Mouse (Mus musculus) midbrain, embryonic 16.5 days (tissue): ENCODE data around the gene Pamr1. TPM values are rescaled to one million over a fixed set of nuclear protein-coding genes. Genes with fewer than 3 reads are reported as not detected.
A peak's percentile ranks its signal among the peaks of the same experiment; 100 is the strongest.

Source experiments
- ATAC-seq: fragments of 200-750 bp; cut with Nextera tagmentation; 2 replicates; pipeline ENCODE4 v1.8.0; 2017; ENCODE audit warnings: moderate TSS enrichment
- H3K27ac ChIP-seq: fragments of 300-500 bp; sonication (generic); 2 replicates; pipeline ENCODE4 v1.5.1; 2014; ENCODE audit warnings: mild to moderate bottlenecking, low read length, mixed read lengths
- H3K27me3 ChIP-seq: fragments of 300-500 bp; sonication (generic); 2 replicates; pipeline ENCODE4 v1.6.1; 2014; ENCODE audit warnings: low read depth, low read length, mixed read lengths; ENCODE audit not compliant: control insufficient read depth, insufficient read depth
- H3K36me3 ChIP-seq: fragments of 300-500 bp; sonication (generic); 2 replicates; pipeline ENCODE4 v1.6.1; 2014; ENCODE audit warnings: mild to moderate bottlenecking, low read length, moderate library complexity, mixed read lengths; ENCODE audit not compliant: control insufficient read depth, insufficient read depth
- H3K4me1 ChIP-seq: fragments of 300-500 bp; sonication (generic); 2 replicates; pipeline ENCODE4 v1.6.1; 2014; ENCODE audit warnings: mild to moderate bottlenecking, low read length, mixed read lengths; ENCODE audit not compliant: control insufficient read depth, insufficient read depth
- H3K4me2 ChIP-seq: fragments of 300-500 bp; sonication (generic); 2 replicates; pipeline ENCODE4 v1.6.1; 2014; ENCODE audit warnings: mild to moderate bottlenecking, low read length, mixed read lengths
- H3K4me3 ChIP-seq: fragments of 300-500 bp; sonication (generic); 2 replicates; pipeline ENCODE4 v1.5.1; 2014; ENCODE audit warnings: low read depth, mild to moderate bottlenecking, low read length, moderate library complexity, mixed read lengths
- H3K9ac ChIP-seq: fragments of 300-500 bp; sonication (generic); 2 replicates; pipeline ENCODE4 v1.6.1; 2014; ENCODE audit warnings: low read depth, low read length, mixed read lengths
- H3K9me3 ChIP-seq: fragments of 300-500 bp; sonication (generic); replicated peaks from 2 replicates; pipeline ENCODE4 v1.6.1; 2014; ENCODE audit warnings: mild to moderate bottlenecking, low read length, mixed read lengths; ENCODE audit not compliant: control insufficient read depth, poor library complexity, severe bottlenecking
- WGBS: fragments of 180-500 bp; shearing (Covaris S2); extraction: QIAGEN DNeasy Blood & Tissue Kit; methylation state at CpG from one replicate; pipeline ENCODE4 v1.1.7; 2014; 5-methylcytosine and 5-hydroxymethylcytosine counted together
- polyA plus RNA-seq: library from polyadenylated mRNA; unstranded; fragments of >200 nt; fragmentation: Nextera tagmentation; extraction: Ambion mirVana; gene quantifications from 2 replicates; pipeline ENCODE4 v1.2.1, GENCODE M21; 2015

Gene Pamr1
- polyA plus RNA-seq, 1 experiment from 2014 or later: 8.4 TPM

GRCm38 (mm10) chr2:102543961-102544719, 5.7 kb upstream of the Pamr1 start:
- WGBS: 35% methylated on average over 6 of the region's 6 CpGs
- Histone ChIP-seq H3K27me3 (no peaks in the 10 kb centered on the region), H3K36me3 (no peaks in the 10 kb centered on the region), H3K4me3 (no peak overlapping the region), H3K4me1 (no peaks in the 10 kb centered on the region), H3K27ac (no peak overlapping the region), H3K9me3 (no peaks in the 10 kb centered on the region), H3K4me2 (no peak overlapping the region), H3K9ac (no peak overlapping the region)
- no peak for ATAC-seq

- H3K4me1 ChIP-seq: peaks cover 8% of the 10 kb centered on the region
- WGBS: 63% methylated on average over 6 of the region's 6 CpGs
- no peak overlapping the region; the same call in 1 of the 2 replicates for H3K4me2 ChIP-seq
- H3K9me3 ChIP-seq: no peaks in the 10 kb centered on the region
- no peaks in the 10 kb centered on the region for H3K27me3 ChIP-seq
- H3K27ac ChIP-seq: no peak overlapping the region
- ATAC-seq: no peak
- no peak overlapping the region for H3K4me3 ChIP-seq
- no peak overlapping the region for H3K9ac ChIP-seq
- no peaks in the 10 kb centered on the region for H3K36me3 ChIP-seq
Measured at GRCm38 (mm10) chr2:102550910-102551582, 1.2 kb downstream of the Pamr1 start.

GRCm38 (mm10) chr2:102551594-102551993, 1.8 kb downstream of the Pamr1 start:
- no peak overlapping the region for H3K4me2 ChIP-seq

GRCm38 (mm10) chr2:102552095-102552537, 2.3 kb downstream of the Pamr1 start:
- 71% methylated on average over 5 of the region's 5 CpGs for WGBS

More at GRCm38 (mm10) chr2:102551594-102551993, 1.8 kb downstream of the Pamr1 start:
- H3K9me3 ChIP-seq: no peaks in the 10 kb centered on the region
- no peak for ATAC-seq
- H3K36me3 ChIP-seq: no peaks in the 10 kb centered on the region
- peaks cover 8% of the 10 kb centered on the region for H3K4me1 ChIP-seq
- no peaks in the 10 kb centered on the region for H3K27me3 ChIP-seq
- 59% methylated on average over 3 of the region's 3 CpGs for WGBS
- H3K27ac ChIP-seq: no peak overlapping the region
- no peak overlapping the region for H3K9ac ChIP-seq
- H3K4me3 ChIP-seq: no peak overlapping the region

GRCm38 (mm10) chr2:102557085-102557484, 7.3 kb downstream of the Pamr1 start:
- H3K9ac ChIP-seq: no peak overlapping the region
- H3K4me3 ChIP-seq: no peak overlapping the region
- no peak overlapping the region for H3K4me2 ChIP-seq
- WGBS: 82% methylated on average over 4 of the region's 4 CpGs
- no peaks in the 10 kb centered on the region for H3K27me3 ChIP-seq
- no peaks in the 10 kb centered on the region for H3K4me1 ChIP-seq
- no peak for ATAC-seq
- no peaks in the 10 kb centered on the region for H3K36me3 ChIP-seq
- H3K9me3 ChIP-seq: no peaks in the 10 kb centered on the region
- no peak overlapping the region for H3K27ac ChIP-seq

More at GRCm38 (mm10) chr2:102552095-102552537, 2.3 kb downstream of the Pamr1 start:
- no peak for ATAC-seq
- Histone ChIP-seq H3K4me2 (no peak overlapping the region), H3K27ac (no peak overlapping the region), H3K27me3 (no peaks in the 10 kb centered on the region), H3K4me1 (peaks cover 8% of the 10 kb centered on the region), H3K36me3 (no peaks in the 10 kb centered on the region), H3K9ac (no peak overlapping the region), H3K9me3 (no peaks in the 10 kb centered on the region), H3K4me3 (no peak overlapping the region)

- Histone ChIP-seq H3K27ac (no peak overlapping the region), H3K4me3 (no peak overlapping the region), H3K9me3 (no peaks in the 10 kb centered on the region), H3K9ac (no peak overlapping the region), H3K4me2 (no peak overlapping the region), H3K27me3 (no peaks in the 10 kb centered on the region), H3K36me3 (no peaks in the 10 kb centered on the region), H3K4me1 (no peaks in the 10 kb centered on the region)
- 80% methylated on average over 12 of the region's 12 CpGs for WGBS
- ATAC-seq: no peak
Measured at GRCm38 (mm10) chr2:102558965-102559364, 9.2 kb downstream of the Pamr1 start.

GRCm38 (mm10) chr2:102563848-102564247, 14.0 kb downstream of the Pamr1 start:
- no peaks in the 10 kb centered on the region for H3K27me3 ChIP-seq
- no peak overlapping the region for H3K27ac ChIP-seq
- WGBS: 77% methylated on average over 1 of the region's 1 CpGs
- no peak overlapping the region for H3K4me2 ChIP-seq
- no peak overlapping the region for H3K4me3 ChIP-seq
- no peaks in the 10 kb centered on the region for H3K9me3 ChIP-seq
- no peak for ATAC-seq
- no peak overlapping the region for H3K9ac ChIP-seq
- H3K4me1 ChIP-seq: no peaks in the 10 kb centered on the region
- H3K36me3 ChIP-seq: no peaks in the 10 kb centered on the region

- Histone ChIP-seq H3K4me1 (no peaks in the 10 kb centered on the region), H3K27me3 (no peaks in the 10 kb centered on the region), H3K36me3 (no peaks in the 10 kb centered on the region), H3K9ac (no peak overlapping the region), H3K4me3 (no peak overlapping the region), H3K27ac (no peak overlapping the region), H3K4me2 (no peak overlapping the region), H3K9me3 (no peaks in the 10 kb centered on the region)
- no peak for ATAC-seq
- 84% methylated on average over 4 of the region's 4 CpGs for WGBS
Measured at GRCm38 (mm10) chr2:102579248-102579647, 29.4 kb downstream of the Pamr1 start.

- Histone ChIP-seq H3K9me3 (no peaks in the 10 kb centered on the region), H3K4me2 (no peak overlapping the region), H3K27me3 (no peaks in the 10 kb centered on the region), H3K27ac (no peak overlapping the region), H3K9ac (no peak overlapping the region), H3K4me3 (no peak overlapping the region), H3K4me1 (no peaks in the 10 kb centered on the region), H3K36me3 (no peaks in the 10 kb centered on the region)
- 42% methylated on average over 2 of the region's 2 CpGs for WGBS
- peak; percentile 73; the same call in 1 of the 2 replicates for ATAC-seq
Measured at GRCm38 (mm10) chr2:102589977-102590376, 40.2 kb downstream of the Pamr1 start.
